Mouse (Mus musculus) G1E (cell line): ENCODE results near the gene Galnt6. TPM values are rescaled to one million over a fixed set of nuclear protein-coding genes. Genes with fewer than 3 reads are reported as not detected.

Experiments
- ATAC-seq: 2 replicates; pipeline ENCODE4 v1.8.0; 2016; ENCODE audit warnings: mild to moderate bottlenecking; ENCODE audit not compliant: insufficient number of reproducible peaks, poor library complexity, low FRiP score, severe bottlenecking; ENCODE audit errors: extremely low read depth
- DNase-seq: peaks from one replicate; pipeline ENCODE4 v3.0.0; 2012; ENCODE audit warnings: low spot score
- H3K27me3 ChIP-seq: 2 replicates; pipeline ENCODE4 v1.6.1; 2012; ENCODE audit warnings: mild to moderate bottlenecking, low read length, inconsistent platforms; ENCODE audit not compliant: insufficient read depth
- H3K36me3 ChIP-seq: replicated peaks from 2 replicates; pipeline ENCODE3; 2012; ENCODE audit warnings: mild to moderate bottlenecking, inconsistent platforms
- H3K4me1 ChIP-seq: 2 replicates; pipeline ENCODE4 v1.6.1; 2012; ENCODE audit warnings: low read depth, low read length, inconsistent platforms, mixed read lengths; ENCODE audit not compliant: insufficient read depth
- H3K4me3 ChIP-seq: 2 replicates; pipeline ENCODE4 v1.5.1; 2012; ENCODE audit warnings: low read depth, mild to moderate bottlenecking, inconsistent platforms, low read length, moderate library complexity, mixed read lengths
- H3K9me3 ChIP-seq: replicated peaks from 2 replicates; pipeline ENCODE4 v1.6.1; 2012; ENCODE audit warnings: inconsistent platforms
- CTCF ChIP-seq: IDR thresholded peaks from 2 replicates; pipeline ENCODE4 v1.5.1; 2012; ENCODE audit warnings: low read depth, low read length, inconsistent platforms, mixed read lengths
- GATA1 ChIP-seq: IDR thresholded peaks from 2 replicates; pipeline ENCODE4 v1.6.1; 2012; ENCODE audit warnings: borderline replicate concordance, low read length, inconsistent platforms, mixed read lengths
- GATA2 ChIP-seq: IDR thresholded peaks from 2 replicates; pipeline ENCODE4 v1.6.1; 2012; ENCODE audit warnings: low read depth, low read length, inconsistent platforms, borderline replicate concordance
- POLR2AphosphoS5 ChIP-seq: IDR thresholded peaks from 2 replicates; pipeline ENCODE4 v1.6.1; 2012; ENCODE audit warnings: low read depth, low read length, inconsistent platforms; ENCODE audit not compliant: insufficient replicate concordance
- TAL1 ChIP-seq: conservative IDR thresholded peaks from 2 replicates; pipeline ENCODE4 v1.6.1; 2012; ENCODE audit warnings: low read depth, low read length, inconsistent platforms, mixed read lengths
- polyA plus RNA-seq: library from polyadenylated mRNA; stranded (reverse); fragments of >175 nt; gene quantifications from 2 replicates; pipeline ENCODE4 v1.2.3, GENCODE M21; 2012
- total RNA-seq, 2 experiments: library from RNA; stranded (forward) in 1 of 2; stranded (reverse) in 1 of 2; fragments of 200-1000 nt in 1 of 2; fragments of >200 nt in 1 of 2; fragmentation: Nextera tagmentation in 1 of 2; gene quantifications; 2 replicates each; pipeline ENCODE4 v1.2.3; 2014 to 2017

The Galnt6 gene
- total and polyA plus RNA-seq, 3 experiments = 0.02 to 0.05 TPM; not detected in 1

- ATAC-seq = no peak
- Histone ChIP-seq H3K4me1 (no peaks in the 10 kb centered on the region), H3K27me3 (peaks cover 12% of the 10 kb centered on the region; the same call in 1 of the 2 replicates), H3K4me3 (no peak overlapping the region), H3K9me3 (no peaks in the 10 kb centered on the region), H3K36me3 (peaks cover 2% of the 10 kb centered on the region)
- DNase-seq = no peak
- no peak for TF ChIP-seq GATA2
- TF ChIP-seq TAL1 = no peak
- no peak for TF ChIP-seq POLR2AphosphoS5
- no peak for TF ChIP-seq CTCF
- no peak for TF ChIP-seq GATA1
These were observed 86.7 kb downstream of the Galnt6 start for GRCm38 (mm10) chr15:100642451-100642850.

Other genes with a start within 250 kb of the Galnt6 start
- 2.2 and 3.1 TPM in 2 replicates for gene Csrnp2, start 233.9 kb downstream of the Galnt6 start, total RNA-seq (2014; fragmentation: Nextera tagmentation)
- 3.7 and 3.8 TPM in 2 replicates for gene Csrnp2, start 233.9 kb downstream of the Galnt6 start, total RNA-seq (2017)
- gene Csrnp2, start 233.9 kb downstream of the Galnt6 start, polyA plus RNA-seq = 1.3 and 1.4 TPM in 2 replicates
- 16.0 and 18.8 TPM in 2 replicates for gene Tfcp2, start 177.4 kb downstream of the Galnt6 start, total RNA-seq (2014; fragmentation: Nextera tagmentation)
- 8.7 and 10.9 TPM in 2 replicates for gene Tfcp2, start 177.4 kb downstream of the Galnt6 start, total RNA-seq (2017)
- gene Tfcp2, start 177.4 kb downstream of the Galnt6 start, polyA plus RNA-seq = 2.9 and 3.9 TPM in 2 replicates
- gene Pou6f1, start 129.4 kb downstream of the Galnt6 start, total RNA-seq (2014; fragmentation: Nextera tagmentation) = 0.19 and 0.53 TPM in 2 replicates
- 0.11 TPM in 1 of 2 replicates, not detected in the other for gene Pou6f1, start 129.4 kb downstream of the Galnt6 start, total RNA-seq (2017)
- gene Pou6f1, start 129.4 kb downstream of the Galnt6 start, polyA plus RNA-seq = 0.33 and 0.74 TPM in 2 replicates
- 234 and 277 TPM in 2 replicates for gene Dazap2, start 114.0 kb downstream of the Galnt6 start, total RNA-seq (2014; fragmentation: Nextera tagmentation)
- 177 TPM in 2 replicates for gene Dazap2, start 114.0 kb downstream of the Galnt6 start, total RNA-seq (2017)
- 52.4 and 56.6 TPM in 2 replicates for gene Dazap2, start 114.0 kb downstream of the Galnt6 start, polyA plus RNA-seq
- gene Smagp, start 92.4 kb downstream of the Galnt6 start, total RNA-seq (2014; fragmentation: Nextera tagmentation) = not detected in 2 replicates
- gene Smagp, start 92.4 kb downstream of the Galnt6 start, total RNA-seq (2017) = 2.6 and 2.7 TPM in 2 replicates
- 2.7 and 3.3 TPM in 2 replicates for gene Smagp, start 92.4 kb downstream of the Galnt6 start, polyA plus RNA-seq
- 5.3 and 6.8 TPM in 2 replicates for gene Bin2, start 59.8 kb downstream of the Galnt6 start, total RNA-seq (2014; fragmentation: Nextera tagmentation)
- gene Bin2, start 59.8 kb downstream of the Galnt6 start, total RNA-seq (2017) = 13.3 and 15.5 TPM in 2 replicates
- gene Bin2, start 59.8 kb downstream of the Galnt6 start, polyA plus RNA-seq = 13.7 and 14.3 TPM in 2 replicates
- not detected in 2 replicates for gene Cela1, start 41.5 kb downstream of the Galnt6 start, total RNA-seq (2014; fragmentation: Nextera tagmentation)
- gene Cela1, start 41.5 kb downstream of the Galnt6 start, total RNA-seq (2017) = 2.9 and 6.4 TPM in 2 replicates
- gene Cela1, start 41.5 kb downstream of the Galnt6 start, polyA plus RNA-seq = 0.32 and 0.54 TPM in 2 replicates
- not detected in 2 replicates for gene Slc4a8, start 32.4 kb upstream of the Galnt6 start, total RNA-seq (2014; fragmentation: Nextera tagmentation)
- 0.12 and 0.27 TPM in 2 replicates for gene Slc4a8, start 32.4 kb upstream of the Galnt6 start, total RNA-seq (2017)
- gene Slc4a8, start 32.4 kb upstream of the Galnt6 start, polyA plus RNA-seq = not detected in 2 replicates
- not detected in 2 replicates for gene Scn8a, start 140.5 kb upstream of the Galnt6 start, total RNA-seq (2014; fragmentation: Nextera tagmentation)
- gene Scn8a, start 140.5 kb upstream of the Galnt6 start, total RNA-seq (2017) = under 0.01 and 0.27 TPM in 2 replicates
- not detected in 2 replicates for gene Scn8a, start 140.5 kb upstream of the Galnt6 start, polyA plus RNA-seq